Mouse (Mus musculus): ENCODE measurements around the gene Lamc2.

DNA sequence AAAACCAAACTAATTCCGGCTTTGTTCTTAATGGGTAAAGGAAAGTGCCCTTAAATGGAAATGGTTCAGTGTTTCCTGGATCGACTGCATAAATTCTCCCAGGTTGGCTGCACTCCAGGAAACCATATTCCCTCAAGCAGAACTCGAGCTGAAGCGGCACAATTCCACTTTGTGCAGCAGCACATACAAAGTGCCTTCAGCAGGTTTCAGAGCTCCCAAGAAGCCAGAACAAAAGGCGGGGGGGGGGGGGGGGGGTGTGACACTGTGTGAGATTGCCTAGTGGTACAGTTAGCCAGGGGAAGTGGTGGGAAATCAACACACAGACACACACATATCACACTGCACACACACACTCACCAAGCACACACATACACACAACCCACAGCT is 5.7 kb upstream of the Lamc2 start:
- TF ChIP-seq GATA1 (IDR thresholded peaks at IDR 0.05; ENCODE audit: borderline replicate concordance, low read length) (no peak), FLI1 (IDR thresholded peaks at IDR 0.05; ENCODE audit: low read length) (no peak)

Measured in megakaryocyte, embryonic 14.5 days (primary cell).